Mouse (Mus musculus) kidney, adult 2 months (tissue): Measurements from ENCODE around the gene Apoc1. TPM values are rescaled to one million over a fixed set of nuclear protein-coding genes. Genes with fewer than 3 reads are reported as not detected.

ENCODE experiments used
- DNase-seq: peaks from one replicate; pipeline ENCODE4 v3.0.0; 2021
- H3K27ac ChIP-seq: fragments of 200-500 bp; 2 replicates; pipeline ENCODE4 v1.5.1; 2012; ENCODE audit warnings: low read depth, low read length, control low read depth, inconsistent platforms; ENCODE audit not compliant: insufficient read depth
- H3K27me3 ChIP-seq: fragments of 200-500 bp; replicated peaks from 2 replicates; pipeline ENCODE4 v1.6.1; 2012; ENCODE audit warnings: mild to moderate bottlenecking, moderate library complexity, low read length, inconsistent platforms; ENCODE audit not compliant: control insufficient read depth, insufficient read depth
- H3K36me3 ChIP-seq: fragments of 200-500 bp; 2 replicates; pipeline ENCODE4 v1.6.1; 2012; ENCODE audit warnings: mild to moderate bottlenecking, moderate library complexity, low read length, inconsistent platforms; ENCODE audit not compliant: control insufficient read depth, insufficient read depth
- H3K4me1 ChIP-seq: fragments of 200-500 bp; 2 replicates; pipeline ENCODE4 v1.6.1; 2011; ENCODE audit warnings: low read length; ENCODE audit not compliant: control insufficient read depth, insufficient read depth
- H3K4me3 ChIP-seq: fragments of 200-500 bp; 2 replicates; pipeline ENCODE4 v1.5.1; 2011; ENCODE audit warnings: mild to moderate bottlenecking, low read depth, low read length, control low read depth; ENCODE audit not compliant: insufficient read depth
- CTCF ChIP-seq: fragments of 200-500 bp; conservative IDR thresholded peaks from 2 replicates; pipeline ENCODE4 v1.5.1; 2011; ENCODE audit warnings: low read depth, mild to moderate bottlenecking, control low read depth, low read length, moderate library complexity, mixed read lengths; ENCODE audit not compliant: insufficient read depth, insufficient read length
- POLR2A ChIP-seq: fragments of 200-500 bp; IDR thresholded peaks from one replicate; pipeline ENCODE4 v1.6.1; 2011; ENCODE audit warnings: low read depth, low read length, control low read depth
- WGBS: fragments of 180-500 bp; shearing (Covaris S2); methylation state at CpG from one replicate; pipeline ENCODE4 v1.1.7; 2018; 5-methylcytosine and 5-hydroxymethylcytosine counted together
- polyA plus RNA-seq: library from polyadenylated mRNA; depleted of rRNA; stranded (reverse); fragments of >200 nt; gene quantifications from 2 replicates; pipeline ENCODE4 v1.2.3, GENCODE M21; 2012; rRNA removed

The Apoc1 gene
- polyA plus RNA-seq, 1 experiment = 16.5 TPM

- TF ChIP-seq CTCF = no peak
- no peak for TF ChIP-seq POLR2A
- Histone ChIP-seq H3K4me3 (peak overlapping the region; percentile 97), H3K27ac (0 out of 2 replicates have a peak overlapping the region, but pooled peaks have one; percentile 29), H3K36me3 (no peaks in the 10 kb centered on the region), H3K27me3 (no peaks in the 10 kb centered on the region), H3K4me1 (peaks cover 19% of the 10 kb centered on the region)
- no peak for DNase-seq
- under 1% methylated on average over 37 of the region's 37 CpGs for WGBS
Measured at GRCm38 (mm10) chr7:19664455-19664954, 28.0 kb downstream of the Apoc1 start.

- WGBS = 9% methylated on average over 8 of the region's 8 CpGs
- Histone ChIP-seq H3K4me1 (peaks cover 14% of the 10 kb centered on the region), H3K27ac (no peak overlapping the region), H3K36me3 (no peaks in the 10 kb centered on the region), H3K4me3 (peak overlapping the region; percentile 97), H3K27me3 (no peaks in the 10 kb centered on the region)
- TF ChIP-seq CTCF (no peak), POLR2A (no peak)
- DNase-seq = no peak
Measured at GRCm38 (mm10) chr7:19663940-19664339, 28.5 kb downstream of the Apoc1 start.

GRCm38 (mm10) chr7:19652614-19653013 lies 39.8 kb downstream of the Apoc1 start:
- no peak for DNase-seq
- H3K4me1 ChIP-seq = no peaks in the 10 kb centered on the region
- H3K27me3 ChIP-seq = no peaks in the 10 kb centered on the region
- no peaks in the 10 kb centered on the region for H3K36me3 ChIP-seq
- TF ChIP-seq CTCF (no peak), POLR2A (no peak)
- WGBS = 89% methylated on average over 2 of the region's 2 CpGs
- H3K27ac ChIP-seq = no peak overlapping the region
- H3K4me3 ChIP-seq = no peak overlapping the region

GRCm38 (mm10) chr7:19651063-19651786 lies 41.2 kb downstream of the Apoc1 start:
- H3K27ac ChIP-seq = 0 out of 2 replicates have a peak overlapping the region, but pooled peaks have one; percentile 35
- TF ChIP-seq CTCF (no peak), POLR2A (no peak)
- WGBS = 76% methylated on average over 6 of the region's 6 CpGs
- H3K36me3 ChIP-seq = no peaks in the 10 kb centered on the region
- H3K4me3 ChIP-seq = no peak overlapping the region
- H3K4me1 ChIP-seq = no peaks in the 10 kb centered on the region
- no peaks in the 10 kb centered on the region for H3K27me3 ChIP-seq
- peak; percentile 56 for DNase-seq

GRCm38 (mm10) chr7:19641223-19641622 lies 51.2 kb downstream of the Apoc1 start:
- H3K27ac ChIP-seq = no peak overlapping the region
- TF ChIP-seq CTCF = no peak
- TF ChIP-seq POLR2A = no peak
- WGBS = 93% methylated on average over 4 of the region's 4 CpGs
- H3K4me1 ChIP-seq = no peaks in the 10 kb centered on the region
- no peak overlapping the region for H3K4me3 ChIP-seq
- no peaks in the 10 kb centered on the region for H3K36me3 ChIP-seq
- DNase-seq = no peak
- no peaks in the 10 kb centered on the region for H3K27me3 ChIP-seq

Other genes with a start within 250 kb of the Apoc1 start
- gene Mark4, start 233.8 kb downstream of the Apoc1 start, polyA plus RNA-seq = 16.1 and 18.2 TPM in 2 replicates
- gene Exoc3l2, start 229.3 kb downstream of the Apoc1 start, polyA plus RNA-seq = 41.6 and 46.6 TPM in 2 replicates
- 8.6 and 10.3 TPM in 2 replicates for gene Bloc1s3, start 184.3 kb downstream of the Apoc1 start, polyA plus RNA-seq
- gene Trappc6a, start 184.3 kb downstream of the Apoc1 start, polyA plus RNA-seq = 62.3 and 74.6 TPM in 2 replicates
- gene Nkpd1, start 174.8 kb downstream of the Apoc1 start, polyA plus RNA-seq = 0.11 and 0.16 TPM in 2 replicates
- 87.0 and 92.0 TPM in 2 replicates for gene Ppp1r37, start 129.6 kb downstream of the Apoc1 start, polyA plus RNA-seq
- 2.7 and 3.3 TPM in 2 replicates for gene Zfp296, start 115.4 kb downstream of the Apoc1 start, polyA plus RNA-seq
- 143 and 149 TPM in 2 replicates for gene Gemin7, start 115.1 kb downstream of the Apoc1 start, polyA plus RNA-seq
- 29.0 and 54.8 TPM in 2 replicates for gene Clasrp, start 88.2 kb downstream of the Apoc1 start, polyA plus RNA-seq
- gene Relb, start 63.2 kb downstream of the Apoc1 start, polyA plus RNA-seq = 10.4 and 13.3 TPM in 2 replicates
- 144 and 182 TPM in 2 replicates for gene Clptm1, start 27.6 kb downstream of the Apoc1 start, polyA plus RNA-seq
- gene Apoc2, start 14.7 kb downstream of the Apoc1 start, polyA plus RNA-seq = 0.42 and 0.57 TPM in 2 replicates
- gene Gm44805, start 11.2 kb downstream of the Apoc1 start, polyA plus RNA-seq = not detected in 2 replicates
- gene Apoc4, start 11.2 kb downstream of the Apoc1 start, polyA plus RNA-seq = 0.29 TPM in 1 of 2 replicates, not detected in the other
- gene Apoe, start 6.5 kb upstream of the Apoc1 start, polyA plus RNA-seq = 922 and 939 TPM in 2 replicates
- gene Tomm40, start 22.8 kb upstream of the Apoc1 start, polyA plus RNA-seq = 83.9 and 86.3 TPM in 2 replicates
- gene Nectin2, start 57.8 kb upstream of the Apoc1 start, polyA plus RNA-seq = 44.5 and 47.7 TPM in 2 replicates
- gene Bcam, start 78.4 kb upstream of the Apoc1 start, polyA plus RNA-seq = 237 and 272 TPM in 2 replicates
- 24.4 and 32.6 TPM in 2 replicates for gene Cblc, start 104.1 kb upstream of the Apoc1 start, polyA plus RNA-seq
- gene Bcl3, start 130.1 kb upstream of the Apoc1 start, polyA plus RNA-seq = 10.3 and 14.4 TPM in 2 replicates
- gene Gm19345, start 159.3 kb upstream of the Apoc1 start, polyA plus RNA-seq = 0.12 TPM in 1 of 2 replicates, not detected in the other
- 0.14 and 0.16 TPM in 2 replicates for gene Ceacam16, start 168.6 kb upstream of the Apoc1 start, polyA plus RNA-seq
- gene Ceacam19, start 195.3 kb upstream of the Apoc1 start, polyA plus RNA-seq = 0.11 and 0.25 TPM in 2 replicates
- gene Pvr, start 228.5 kb upstream of the Apoc1 start, polyA plus RNA-seq = 10.9 and 12.3 TPM in 2 replicates